Mouse (Mus musculus) activated CD4-positive, CD25-positive, alpha-beta regulatory T cell, adult 4 months (primary cell): ENCODE measurements around the gene Cacna1c. TPM values are rescaled to one million over a fixed set of nuclear protein-coding genes. Genes with fewer than 3 reads are reported as not detected.

ENCODE experiments used
- ATAC-seq: one replicate; pipeline ENCODE4 v1.8.0; 2017
- polyA plus RNA-seq, 2 experiments: library from polyadenylated mRNA; unstranded; fragments of 100-300 nt; shearing (Covaris generic); gene quantifications; one replicate each; pipeline ENCODE4 v1.2.1; 2017

Gene Cacna1c
- polyA plus RNA-seq, 2 experiments from 2014 or later = 1.1 TPM

DNA sequence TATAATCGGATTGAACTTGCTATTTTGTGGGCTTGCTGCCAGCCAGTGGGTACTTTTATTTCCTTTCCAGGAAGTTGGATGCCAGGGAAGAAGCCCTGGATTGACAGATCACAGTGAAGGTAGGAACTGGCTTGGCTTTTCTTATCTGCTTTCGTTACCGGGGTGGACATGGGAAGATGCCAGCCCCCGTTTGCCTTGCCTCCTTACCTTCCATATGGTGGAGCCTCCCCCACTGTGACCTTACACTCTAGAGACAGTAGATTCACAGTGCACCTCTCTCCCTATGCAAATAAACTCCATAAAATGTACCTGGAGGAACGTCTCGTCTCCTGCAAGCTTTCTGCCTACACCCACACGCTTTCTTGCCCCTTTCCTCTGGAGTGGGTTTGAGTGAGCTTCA, 459.7 kb downstream of the Cacna1c start:
- no peak for ATAC-seq

DNA sequence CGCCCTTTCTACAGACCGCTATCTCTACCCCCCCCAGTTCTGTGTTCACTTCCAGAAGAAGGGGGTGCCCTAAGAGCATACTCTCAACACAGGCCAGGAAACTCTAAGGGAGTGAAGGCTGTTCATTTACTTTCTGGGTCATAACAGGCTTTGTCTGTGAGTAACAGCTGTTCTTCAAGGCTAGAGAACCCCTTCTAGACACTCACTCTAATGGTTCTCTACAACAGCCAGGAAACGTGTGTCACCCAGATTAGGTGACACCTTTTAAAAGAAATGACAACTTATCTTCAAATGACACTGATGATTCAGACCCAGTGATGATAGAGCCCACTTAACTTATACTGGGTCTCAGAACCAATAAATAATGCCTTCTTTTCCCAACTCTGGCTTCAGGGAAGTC, 461.1 kb downstream of the Cacna1c start:
- ATAC-seq = no peak

DNA sequence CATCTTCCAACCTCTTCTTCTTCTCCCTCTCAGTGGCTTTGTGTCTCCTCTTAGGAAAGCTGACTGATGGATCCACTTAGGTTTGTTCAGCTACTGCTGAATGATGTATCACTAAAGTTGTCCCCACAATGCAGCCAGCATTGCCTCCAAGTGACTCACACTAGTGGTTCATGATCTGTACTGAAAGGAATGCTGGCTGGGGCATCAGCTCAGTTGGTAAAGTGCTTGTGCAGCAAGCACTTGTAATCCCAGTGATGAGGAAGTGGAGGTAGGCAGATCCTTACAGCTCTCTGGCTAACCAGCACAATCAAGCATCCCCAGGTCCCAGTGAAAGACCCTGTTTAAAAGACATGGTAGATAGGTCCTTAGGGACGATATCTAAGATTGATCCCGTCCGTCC, 464.3 kb downstream of the Cacna1c start:
- ATAC-seq = no peak

DNA sequence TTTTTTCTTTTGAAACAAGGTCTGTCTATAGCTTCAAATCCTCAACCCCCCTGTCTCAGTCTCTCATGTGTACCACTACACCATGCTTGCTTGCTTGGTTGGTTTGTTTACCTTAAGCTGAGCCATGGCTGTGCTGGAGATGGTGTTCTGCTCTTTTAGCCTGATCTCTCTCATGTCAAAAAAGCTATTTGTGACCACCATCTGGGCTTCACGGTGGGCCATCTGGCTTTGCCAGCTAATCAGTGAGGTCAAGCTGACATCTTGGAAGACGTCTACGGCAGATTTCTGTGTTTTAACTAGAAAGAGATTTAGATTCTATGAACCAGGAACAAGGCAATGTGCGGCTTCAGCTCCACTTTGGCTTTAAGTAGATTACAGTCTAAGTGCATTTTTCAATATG, 471.3 kb downstream of the Cacna1c start:
- no peak for ATAC-seq

DNA sequence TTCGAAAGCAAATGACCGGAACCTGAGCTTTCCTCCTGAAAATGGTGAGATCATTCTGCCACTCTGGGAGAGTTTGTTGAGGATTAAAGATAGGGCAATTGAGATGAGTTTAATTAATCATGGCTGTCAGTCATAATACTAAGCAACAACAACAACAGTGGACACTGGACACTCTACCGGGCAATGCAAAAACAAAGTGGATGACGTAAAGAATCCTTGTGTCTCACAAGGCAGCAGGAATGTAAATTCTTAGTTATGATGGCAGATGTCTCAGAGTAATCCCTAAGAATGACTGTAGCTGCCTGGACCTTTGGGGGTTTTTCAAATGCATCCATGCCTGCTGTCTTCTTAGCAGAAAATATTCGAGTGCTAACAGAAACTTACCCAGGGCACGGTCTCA, 471.8 kb downstream of the Cacna1c start:
- ATAC-seq = no peak

DNA sequence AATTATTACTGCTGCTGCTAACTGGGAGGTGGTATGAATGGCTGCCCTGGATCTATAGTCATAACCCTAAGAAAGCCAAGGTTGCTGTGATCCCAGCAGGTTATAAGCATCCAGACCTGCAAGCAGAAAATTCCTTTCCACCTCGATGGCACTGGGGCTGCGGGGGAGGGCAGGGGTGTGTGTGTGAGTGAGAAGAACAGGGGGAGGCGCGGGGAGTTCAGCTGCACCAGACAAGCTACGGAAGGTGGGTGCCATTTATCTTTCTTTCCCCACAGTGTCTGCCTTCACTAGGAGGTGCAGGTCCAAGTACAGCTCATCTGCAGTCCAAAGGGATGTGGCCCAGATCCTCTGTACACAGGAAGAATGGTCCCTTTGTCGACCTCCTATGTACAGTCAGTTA, 473.9 kb downstream of the Cacna1c start:
- ATAC-seq = no peak

DNA sequence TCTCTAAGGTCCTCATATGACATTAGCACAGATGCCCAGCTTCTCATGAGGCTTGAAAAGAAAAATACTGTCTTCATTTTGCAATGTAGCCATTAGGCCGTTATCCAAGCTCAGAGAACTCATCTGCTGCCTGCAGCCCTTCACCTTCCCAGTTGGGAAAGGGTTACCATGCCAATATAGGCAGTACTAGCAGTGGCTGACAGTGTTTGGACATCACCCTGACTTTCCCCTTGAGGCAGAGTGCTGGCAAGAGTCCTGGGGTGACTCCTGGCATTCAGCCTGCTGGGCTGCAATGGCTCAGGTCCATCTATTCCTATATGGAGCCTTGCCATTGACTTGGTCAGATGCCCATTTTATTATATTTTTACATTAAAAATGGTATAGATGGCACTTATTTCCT, 476.7 kb downstream of the Cacna1c start:
- ATAC-seq = no peak

DNA sequence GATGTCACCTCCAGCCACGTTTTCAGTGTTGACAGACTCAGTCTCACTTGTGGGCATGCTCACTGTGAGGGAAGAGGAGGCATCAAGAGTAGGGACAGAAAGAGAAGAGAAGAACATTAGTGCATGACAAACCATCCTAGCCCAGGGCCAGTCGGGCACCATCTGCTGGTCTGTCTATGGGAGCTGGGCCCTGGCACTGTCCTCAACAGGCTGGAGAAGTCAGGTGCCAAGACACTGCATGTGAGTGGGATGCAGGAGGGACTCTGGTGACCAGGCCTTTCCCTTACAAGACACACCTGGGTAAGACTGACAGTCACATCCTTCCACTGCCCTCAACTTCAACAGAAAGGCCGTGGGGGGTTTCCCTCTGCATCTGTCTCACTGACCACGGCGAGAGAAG, 482.9 kb downstream of the Cacna1c start:
- no peak for ATAC-seq

DNA sequence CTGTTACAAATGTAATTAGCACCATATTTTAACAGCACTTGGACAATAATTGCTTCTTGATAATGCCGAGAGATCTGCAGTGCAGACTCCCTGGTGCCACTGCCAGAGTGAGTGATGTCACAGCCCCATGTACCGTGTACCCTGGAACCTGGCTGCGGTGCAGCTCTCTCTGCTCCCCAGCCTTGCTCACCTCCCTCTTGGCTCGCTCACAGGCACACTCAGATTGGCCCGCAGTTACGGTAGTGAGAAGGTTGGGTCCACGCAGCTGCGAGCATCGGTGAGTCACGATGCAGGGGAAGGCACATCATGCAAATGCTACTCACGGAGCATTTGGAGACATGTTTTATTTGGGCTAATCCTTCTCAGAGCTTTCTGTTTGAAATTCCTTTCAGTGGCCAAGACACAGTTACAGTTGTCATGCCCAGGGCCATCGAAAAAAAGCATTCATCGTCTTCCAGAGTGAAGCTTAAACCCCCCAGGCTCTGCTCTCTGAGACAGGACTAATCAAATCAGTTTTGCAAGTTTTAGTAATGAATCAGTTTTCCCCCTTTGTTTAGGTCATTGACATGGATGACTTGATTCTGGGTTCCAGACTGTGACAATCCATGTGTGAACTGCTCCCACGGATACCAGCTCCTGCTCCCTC, 484.4 kb downstream of the Cacna1c start:
- ATAC-seq = no peak

DNA sequence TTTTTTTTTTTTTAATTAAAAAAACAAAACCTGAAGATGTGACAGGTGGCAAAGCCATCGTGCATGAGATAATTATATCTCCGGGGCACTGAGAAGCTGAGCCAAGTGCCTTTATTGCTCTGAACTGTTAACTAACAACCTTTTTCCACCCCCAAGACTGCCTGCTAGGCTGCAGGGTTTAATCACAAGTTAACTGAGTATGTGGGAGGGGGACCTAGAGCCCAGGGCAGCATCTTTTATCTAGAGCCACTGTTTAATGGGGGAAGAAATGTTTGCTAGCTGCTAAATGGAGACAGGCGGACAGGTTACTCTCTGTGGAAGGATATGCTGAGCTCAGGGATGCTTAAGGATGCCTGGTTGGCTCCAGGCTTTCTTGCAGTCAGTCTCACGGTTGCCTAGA, 489.2 kb downstream of the Cacna1c start:
- no peak for ATAC-seq

DNA sequence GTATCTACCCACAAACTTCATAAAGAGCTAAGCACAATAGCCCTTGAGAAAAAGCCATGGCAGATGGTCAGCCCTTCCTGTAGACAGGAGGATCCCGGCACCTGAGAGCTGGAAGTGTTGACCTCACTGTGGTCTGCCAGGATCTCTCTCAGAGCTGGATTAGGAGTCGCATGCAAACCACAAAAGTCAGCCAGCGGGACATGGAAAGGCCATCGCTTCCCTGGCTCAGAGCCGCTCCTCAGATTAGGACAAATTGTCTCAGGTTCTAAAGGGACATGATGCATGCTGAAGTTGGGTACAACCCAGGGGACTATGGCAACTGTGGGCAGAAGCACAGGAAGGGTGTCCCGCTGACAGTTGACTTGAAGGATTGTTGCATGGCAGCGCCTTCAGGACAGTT, 490.4 kb downstream of the Cacna1c start:
- ATAC-seq = no peak

DNA sequence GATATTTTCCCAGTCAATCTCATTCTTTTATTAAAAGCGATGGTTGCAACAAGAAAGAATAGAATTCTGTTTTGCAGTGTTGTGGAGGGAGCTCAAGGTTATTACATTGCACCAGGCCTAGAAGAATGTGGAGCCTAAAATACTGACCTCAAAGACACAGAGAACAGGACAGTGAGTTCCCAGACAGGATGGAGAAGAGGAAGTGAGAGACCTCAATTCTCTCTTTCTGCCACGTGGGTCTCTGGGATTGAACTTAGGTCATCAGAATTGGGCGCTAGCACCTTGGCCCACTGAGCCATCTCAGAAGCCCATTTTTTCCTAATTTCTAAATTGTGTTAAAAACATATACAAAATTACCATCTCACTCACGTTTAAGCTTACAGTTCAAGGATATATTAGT, 501.6 kb downstream of the Cacna1c start:
- no peak for ATAC-seq

DNA sequence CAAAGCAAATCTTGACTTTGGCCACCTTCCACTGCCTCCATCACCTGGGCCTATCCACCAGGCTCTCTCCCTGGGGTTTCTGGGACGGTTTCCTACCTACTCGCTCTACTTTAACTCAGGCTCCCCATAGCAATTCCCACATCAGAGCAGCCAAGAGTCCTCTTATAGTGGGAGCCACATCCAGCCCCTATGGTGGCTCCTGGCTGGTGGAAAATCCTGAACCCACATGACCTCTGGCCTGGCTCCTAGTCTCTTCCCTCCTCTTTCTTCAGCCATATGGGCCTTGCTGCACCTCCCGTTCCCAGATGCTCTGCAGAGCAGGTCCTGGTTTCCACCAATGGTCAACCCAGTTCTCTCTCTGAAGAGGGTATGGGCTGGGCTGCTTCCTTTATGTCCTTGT, 506.8 kb downstream of the Cacna1c start:
- ATAC-seq = no peak

DNA sequence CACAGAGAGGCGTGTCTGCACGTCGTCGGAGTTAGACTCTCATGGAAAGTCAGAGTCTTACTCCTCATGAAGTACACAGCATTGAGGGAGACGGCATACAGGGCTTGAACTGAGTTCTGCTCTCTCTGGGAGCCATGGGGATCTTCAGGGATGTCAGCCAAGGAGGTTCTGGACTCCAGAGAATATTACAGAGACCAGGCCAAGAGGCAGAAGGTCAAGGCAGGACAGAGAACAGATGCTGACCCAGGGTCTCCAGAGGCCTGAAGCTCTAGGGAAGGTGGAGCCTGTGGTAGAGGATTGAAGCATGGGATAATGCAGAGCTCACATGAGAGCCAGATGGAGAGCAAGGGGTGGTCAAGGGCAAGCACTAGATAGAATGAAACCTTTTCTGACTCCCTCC, 507.4 kb downstream of the Cacna1c start:
- ATAC-seq = no peak

DNA sequence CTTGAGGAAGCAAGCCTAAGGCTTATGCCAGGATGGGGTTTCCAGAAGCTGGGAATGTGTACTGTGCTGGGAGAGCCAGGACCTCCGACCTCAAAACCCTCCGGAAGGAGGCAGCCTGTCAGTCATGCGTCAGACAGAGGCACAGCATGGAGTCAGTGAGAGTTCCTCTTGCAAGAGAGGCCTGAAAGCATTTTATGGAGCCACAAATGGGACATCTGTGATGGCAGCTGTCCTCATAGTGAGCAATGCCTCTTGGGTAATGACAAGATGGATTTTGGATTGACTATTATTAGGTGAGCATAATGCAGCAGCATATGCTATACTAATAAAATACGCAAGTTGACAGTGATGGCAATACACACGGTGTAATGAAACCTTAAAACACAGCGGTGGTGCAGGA, 515.4 kb downstream of the Cacna1c start:
- no peak for ATAC-seq

DNA sequence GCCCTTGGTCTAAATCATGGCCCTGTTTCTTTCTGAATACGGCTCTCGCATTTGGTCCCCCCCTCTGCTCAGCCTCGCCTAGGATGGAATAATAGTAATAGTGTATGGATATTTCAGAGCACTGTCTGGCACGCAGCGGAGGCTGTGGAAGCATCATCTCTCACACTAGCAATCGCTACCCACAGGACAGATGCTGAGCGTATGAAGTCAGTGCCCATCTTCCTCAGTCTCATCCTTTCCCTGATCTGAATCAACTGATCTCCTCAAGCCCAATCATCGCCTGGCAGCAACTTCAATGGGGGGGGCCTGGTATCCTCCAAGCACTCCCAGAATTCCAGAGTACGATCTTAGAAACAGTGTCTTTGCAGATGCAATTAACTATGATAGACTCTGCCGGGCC, 518.2 kb downstream of the Cacna1c start:
- no peak for ATAC-seq

DNA sequence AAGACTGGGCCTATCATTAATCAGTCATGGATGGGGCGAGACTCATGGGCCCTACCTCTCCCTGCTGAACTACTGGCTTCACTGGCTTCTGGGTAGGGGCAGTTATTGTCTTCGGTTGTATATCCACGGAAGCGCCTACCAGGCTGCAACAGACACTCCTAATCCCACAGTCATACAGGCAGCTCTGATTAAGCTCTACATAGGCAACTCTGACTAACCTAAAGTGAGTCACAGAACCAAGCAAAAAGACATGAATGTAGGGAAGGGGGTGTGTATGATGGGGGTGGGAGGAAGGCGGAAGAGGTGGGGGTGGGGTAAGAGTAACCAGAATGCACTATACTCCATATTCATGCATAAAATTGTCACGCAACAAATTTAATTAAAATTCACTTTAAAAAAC, 518.9 kb downstream of the Cacna1c start:
- ATAC-seq = no peak

DNA sequence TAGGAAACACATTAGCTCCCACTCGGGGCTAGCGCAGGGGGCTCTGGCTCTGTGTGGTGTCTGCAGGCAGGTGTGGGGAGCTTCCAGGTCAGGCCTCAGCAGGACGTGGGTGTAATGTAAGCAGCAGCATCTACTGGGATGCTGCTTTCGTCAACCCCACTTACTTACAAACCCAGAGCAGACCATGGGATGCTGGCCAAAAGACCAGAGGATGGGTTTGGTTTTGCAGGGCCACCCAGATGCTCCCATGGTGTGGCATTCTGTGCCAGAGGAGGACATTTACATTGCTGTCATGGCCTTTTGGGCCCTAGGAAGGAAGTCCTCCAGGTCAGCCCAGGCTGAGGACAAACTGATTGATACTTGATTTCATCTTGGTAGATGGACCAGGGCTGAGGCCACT, 521.4 kb downstream of the Cacna1c start:
- ATAC-seq = no peak

DNA sequence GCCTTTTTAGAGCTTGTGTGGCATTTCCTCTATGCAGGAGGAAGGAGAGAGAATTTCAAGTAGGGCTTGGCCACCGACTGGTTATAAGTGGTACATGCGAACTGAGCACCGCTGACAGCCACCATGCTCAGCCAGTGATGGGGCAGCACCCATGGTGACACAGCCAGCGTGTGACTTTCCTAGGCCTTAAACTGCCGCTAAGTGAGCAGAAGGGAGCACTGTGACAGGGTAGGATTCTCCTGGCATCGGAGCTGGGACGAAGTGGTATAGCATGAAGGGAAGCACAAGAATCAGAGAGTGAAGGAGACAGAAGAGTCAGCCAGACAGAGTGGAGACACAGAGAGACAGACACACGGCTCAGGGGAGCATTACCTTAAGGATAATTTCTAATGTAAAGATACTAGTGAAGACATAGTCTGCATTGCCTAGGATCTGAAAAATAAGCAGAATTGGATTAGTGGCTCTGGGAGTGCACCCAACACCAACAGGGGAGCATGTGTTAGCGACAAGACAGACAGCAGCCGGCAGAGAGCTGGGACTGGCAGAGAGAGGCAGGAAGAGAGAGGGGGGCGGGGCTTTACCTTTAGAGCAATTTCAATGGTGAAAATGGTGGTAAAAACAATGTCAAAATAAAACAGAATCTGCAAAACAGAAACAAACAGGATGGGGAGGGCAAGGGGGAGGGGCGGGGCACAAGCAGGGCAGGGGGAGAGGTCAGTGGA, 522.1 kb downstream of the Cacna1c start:
- ATAC-seq = no peak

DNA sequence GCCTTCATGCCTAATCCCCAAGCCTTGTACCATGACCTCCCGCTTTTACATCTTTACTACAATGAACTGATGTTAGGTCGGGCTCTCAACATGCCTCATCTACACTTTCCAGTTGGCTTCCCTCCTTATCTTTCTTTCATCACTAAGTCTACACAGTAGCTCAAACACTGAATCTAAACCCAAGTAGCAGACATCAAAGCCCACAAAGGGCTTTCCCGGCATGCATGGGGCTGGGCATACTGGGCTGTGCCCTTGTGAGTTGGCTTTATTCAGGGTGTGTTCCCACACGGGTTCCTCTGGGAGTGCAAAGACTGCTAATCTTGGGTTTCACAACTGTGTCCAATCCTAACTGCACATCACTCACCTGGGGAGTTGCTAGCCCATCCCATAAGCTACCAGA, 542.9 kb downstream of the Cacna1c start:
- ATAC-seq = no peak

DNA sequence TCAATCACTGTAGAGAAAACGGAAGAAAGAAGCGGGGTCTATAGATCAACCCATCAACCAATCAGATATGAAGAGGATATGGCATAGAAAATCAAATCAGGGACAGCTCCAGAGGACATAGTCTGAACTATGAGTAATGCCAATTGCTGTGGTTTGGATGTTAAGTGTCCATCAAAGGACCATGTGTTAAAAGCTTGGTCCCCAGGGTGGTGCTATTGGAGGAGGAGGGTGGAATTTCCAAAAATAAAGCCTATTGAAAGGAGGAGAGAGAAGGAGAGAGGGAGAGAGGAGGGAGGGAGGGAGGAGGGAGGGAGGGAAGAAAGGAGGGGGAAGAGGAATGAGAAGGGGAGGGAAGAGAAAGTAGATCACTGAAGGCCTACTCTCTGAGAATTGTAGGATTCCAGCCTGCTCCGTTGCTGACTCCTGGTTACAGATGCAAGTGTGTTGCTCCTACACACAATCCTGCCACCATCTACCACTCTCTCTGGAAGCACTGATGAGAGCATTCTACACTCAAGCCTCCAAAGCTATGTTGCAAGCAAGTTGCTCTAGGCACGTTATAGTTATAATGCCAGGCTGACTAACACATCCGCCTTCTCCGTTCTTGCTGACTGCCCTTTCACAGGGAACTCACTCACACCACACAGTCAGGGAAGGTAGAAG, 547.0 kb downstream of the Cacna1c start:
- no peak for ATAC-seq

DNA sequence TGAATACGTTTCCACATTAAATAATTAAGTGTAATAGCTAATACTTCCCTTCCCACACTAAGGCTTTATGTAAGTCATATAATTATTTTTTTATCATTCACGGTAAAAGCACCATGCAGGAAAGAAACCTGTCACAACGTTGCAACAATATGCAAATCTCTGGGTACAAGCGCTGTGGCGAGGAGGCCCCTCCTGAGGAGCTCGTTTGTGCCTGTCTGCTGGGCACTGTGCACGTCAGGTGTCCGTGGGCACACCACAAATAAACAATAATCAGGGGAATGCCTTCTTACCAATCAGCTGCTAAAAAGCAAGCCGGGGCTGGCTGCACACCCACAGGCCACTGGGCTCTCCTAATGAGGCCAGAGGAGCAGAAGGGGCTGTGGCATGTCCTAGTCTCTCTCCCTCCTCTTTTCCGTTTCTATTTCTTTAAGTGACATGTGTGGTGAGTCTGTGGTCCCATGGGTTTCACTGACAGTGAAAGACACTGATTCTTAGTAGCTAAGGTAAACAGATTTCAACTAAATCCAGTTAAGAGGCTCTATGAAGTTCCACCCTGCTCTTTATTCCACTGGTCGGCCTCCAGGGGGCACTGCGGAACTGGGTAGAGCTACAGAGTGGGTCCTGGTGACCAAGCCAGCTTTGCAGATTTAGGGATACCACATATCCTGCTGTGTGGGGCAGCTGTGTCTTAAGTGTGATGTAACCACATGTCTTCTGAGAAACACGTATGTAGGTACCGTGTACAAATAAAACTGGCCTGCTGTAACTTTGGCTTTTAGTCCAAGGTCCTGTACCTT, 549.8 kb downstream of the Cacna1c start:
- no peak for ATAC-seq

DNA sequence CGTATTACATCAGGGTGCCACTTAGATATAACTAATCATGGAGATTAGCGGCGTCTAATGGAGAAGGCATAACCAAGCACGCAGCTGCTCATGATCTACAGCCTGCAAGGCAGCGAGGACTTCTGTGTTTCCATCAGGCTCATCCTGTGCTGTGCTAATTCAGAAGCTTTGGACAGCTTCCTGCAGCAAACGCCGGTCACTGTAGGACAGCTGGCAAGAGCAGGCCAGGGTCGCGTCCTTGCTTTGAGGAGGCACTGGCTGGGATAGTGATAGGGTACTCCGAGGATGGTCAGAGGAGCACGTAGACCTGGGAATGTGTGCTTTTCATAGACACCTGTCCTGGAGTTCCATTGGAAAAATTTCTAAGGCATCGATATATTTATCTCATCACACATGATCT, 551.4 kb downstream of the Cacna1c start:
- no peak for ATAC-seq
